Mouse (Mus musculus): Measurements from ENCODE around the gene Hoxb5. TPM values are rescaled to one million over a fixed set of nuclear protein-coding genes. Genes with fewer than 3 reads are reported as not detected.

Gene Hoxb5
- polyA plus RNA-seq, 1 experiment from 2014 or later, result not detected

GRCm38 (mm10) chr11:96284774-96285734 lies 18.1 kb upstream of the Hoxb5 start:
- under 1% methylated on average over 32 of the region's 37 CpGs for WGBS
- H3K9me3 ChIP-seq, result no peaks in the 10 kb centered on the region
- peak overlapping the region; percentile 41; the same call in 1 of the 2 replicates for H3K4me2 ChIP-seq (replicated peaks)
- no peak for ATAC-seq (replicated peaks)
- H3K9ac ChIP-seq (replicated peaks), result no peak overlapping the region
- peaks cover 13% of the 10 kb centered on the region for H3K4me1 ChIP-seq
- H3K27ac ChIP-seq (replicated peaks), result no peak overlapping the region
- no peaks in the 10 kb centered on the region for H3K36me3 ChIP-seq
- peaks cover 96% of the 10 kb centered on the region for H3K27me3 ChIP-seq
- H3K4me3 ChIP-seq, result peak overlapping the region; percentile 24; the same call in 1 of the 2 replicates

DNA sequence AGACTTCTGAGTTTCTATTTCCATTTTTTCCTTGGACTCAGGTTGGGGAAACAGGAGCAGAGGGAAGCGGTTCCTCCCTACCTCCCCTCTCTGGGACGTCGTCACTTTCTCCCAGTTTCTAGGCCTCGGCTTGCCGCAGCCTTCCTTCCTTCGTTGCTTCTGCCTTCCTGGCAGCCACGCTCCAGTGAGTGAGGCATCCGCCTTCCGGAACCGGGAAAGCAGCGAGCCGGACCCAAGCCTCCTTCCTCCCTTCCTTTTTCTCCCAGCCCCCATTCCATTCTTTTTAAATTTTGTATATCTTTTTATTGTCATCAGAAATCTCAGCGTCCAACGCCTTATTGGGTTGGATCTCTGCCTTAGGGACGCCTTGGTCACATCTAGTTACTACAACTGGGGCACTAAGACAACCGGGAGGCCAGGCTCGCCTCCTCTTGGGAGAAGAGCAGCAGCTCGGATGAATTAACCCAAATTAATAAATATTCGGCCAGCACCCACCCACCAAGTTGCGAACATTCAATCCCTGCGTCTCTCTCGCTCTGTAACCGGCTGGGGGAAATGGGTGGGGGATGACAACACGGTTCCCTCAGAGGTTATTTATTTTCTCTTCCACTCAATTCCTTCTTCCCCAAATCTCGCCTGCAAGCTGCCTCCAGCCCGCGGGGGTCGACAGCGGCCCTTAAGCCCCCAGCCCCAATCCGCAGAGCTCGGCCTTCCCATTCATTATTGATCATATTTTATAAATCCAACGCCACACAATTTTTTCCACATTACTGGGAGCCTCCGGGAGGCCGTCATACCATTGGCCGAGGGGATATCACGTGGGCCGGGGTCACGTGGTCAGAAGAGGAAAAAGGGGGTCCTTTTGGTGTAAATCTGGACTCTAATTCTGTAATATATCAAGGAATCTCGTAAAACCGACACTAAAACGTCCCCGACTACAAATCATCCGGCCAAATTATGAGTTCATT lies 17.1 kb upstream of the Hoxb5 start, which contains the start of gene Hoxb7:
Gene Hoxb7, plus strand, starts transcription at position 853 of the 968 bp plus-strand sequence.
- no peak for ATAC-seq (replicated peaks)
- H3K4me3 ChIP-seq, result no peak within 1 kb of the TSS
- H3K36me3 ChIP-seq, result no peaks in the 10 kb centered on the region
- H3K9ac ChIP-seq (replicated peaks), result no peak within 1 kb of the TSS
- 2% methylated on average over 43 of the region's 43 CpGs for WGBS
- peaks cover 13% of the 10 kb centered on the region for H3K4me1 ChIP-seq
- no peaks in the 10 kb centered on the region for H3K9me3 ChIP-seq
- no peak within 1 kb of the TSS for H3K27ac ChIP-seq (replicated peaks)
- H3K27me3 ChIP-seq, result peaks cover 96% of the 10 kb centered on the region
- 0 out of 2 replicates have a peak within 1 kb of the TSS, but pooled peaks have one; percentile 1 for H3K4me2 ChIP-seq (replicated peaks)

DNA sequence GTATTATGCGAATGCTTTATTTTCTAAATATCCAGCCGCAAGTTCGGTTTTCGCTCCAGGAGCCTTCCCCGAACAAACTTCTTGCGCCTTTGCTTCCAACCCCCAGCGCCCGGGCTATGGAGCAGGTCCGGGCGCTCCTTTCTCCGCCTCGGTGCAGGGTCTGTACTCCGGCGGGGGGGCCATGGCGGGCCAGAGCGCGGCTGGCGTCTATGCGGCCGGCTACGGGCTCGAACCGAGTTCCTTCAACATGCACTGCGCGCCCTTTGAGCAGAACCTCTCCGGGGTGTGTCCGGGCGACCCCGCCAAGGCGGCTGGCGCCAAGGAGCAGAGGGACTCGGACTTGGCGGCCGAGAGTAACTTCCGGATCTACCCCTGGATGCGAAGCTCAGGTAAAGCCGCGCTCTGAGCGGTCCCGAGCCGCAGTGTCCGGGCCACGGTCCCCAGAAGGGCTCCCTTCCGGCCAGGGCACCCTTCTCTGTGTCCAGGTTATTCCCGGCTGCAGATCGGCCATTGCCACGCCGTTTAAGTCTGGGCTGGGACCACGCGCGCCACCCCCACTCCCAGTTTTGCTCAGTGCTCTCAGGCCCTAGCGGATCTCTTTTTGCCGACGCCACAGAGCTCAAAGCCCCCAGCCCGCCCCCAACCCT lies 16.3 kb upstream of the Hoxb5 start:
- no peak for ATAC-seq (replicated peaks)
- H3K4me1 ChIP-seq, result peaks cover 13% of the 10 kb centered on the region
- H3K9me3 ChIP-seq, result no peaks in the 10 kb centered on the region
- no peaks in the 10 kb centered on the region for H3K36me3 ChIP-seq
- no peak overlapping the region for H3K27ac ChIP-seq (replicated peaks)
- under 1% methylated on average over 55 of the region's 55 CpGs for whole genome bisulfite sequencing
- 0 out of 2 replicates have a peak overlapping the region, but pooled peaks have one; percentile 1 for H3K4me2 ChIP-seq (replicated peaks)
- H3K9ac ChIP-seq (replicated peaks), result no peak overlapping the region
- H3K4me3 ChIP-seq, result no peak overlapping the region
- peaks cover 95% of the 10 kb centered on the region for H3K27me3 ChIP-seq

- H3K27me3 ChIP-seq, result peaks cover 95% of the 10 kb centered on the region
These were observed 15.7 kb upstream of the Hoxb5 start for GRCm38 (mm10) chr11:96287411-96287810.

GRCm38 (mm10) chr11:96288455-96289221 lies 14.5 kb upstream of the Hoxb5 start:
- H3K36me3 ChIP-seq, result no peaks in the 10 kb centered on the region
- no peak overlapping the region for H3K4me2 ChIP-seq (replicated peaks)
- no peak overlapping the region for H3K9ac ChIP-seq (replicated peaks)
- H3K4me1 ChIP-seq, result peaks cover 13% of the 10 kb centered on the region
- no peak overlapping the region for H3K27ac ChIP-seq (replicated peaks)
- no peak overlapping the region for H3K4me3 ChIP-seq
- no peak for ATAC-seq (replicated peaks)
- H3K27me3 ChIP-seq, result peaks cover 95% of the 10 kb centered on the region
- 6% methylated on average over 1 of the region's 1 CpGs for WGBS
- H3K9me3 ChIP-seq, result no peaks in the 10 kb centered on the region

More at GRCm38 (mm10) chr11:96287411-96287810, 15.7 kb upstream of the Hoxb5 start:
- H3K4me1 ChIP-seq, result peaks cover 13% of the 10 kb centered on the region
- H3K9ac ChIP-seq (replicated peaks), result no peak overlapping the region
- H3K36me3 ChIP-seq, result no peaks in the 10 kb centered on the region
- under 1% methylated on average over 9 of the region's 9 CpGs for WGBS
- no peak overlapping the region for H3K27ac ChIP-seq (replicated peaks)
- no peak overlapping the region for H3K4me3 ChIP-seq
- no peak overlapping the region for H3K4me2 ChIP-seq (replicated peaks)
- H3K9me3 ChIP-seq, result no peaks in the 10 kb centered on the region
- ATAC-seq (replicated peaks), result no peak

DNA sequence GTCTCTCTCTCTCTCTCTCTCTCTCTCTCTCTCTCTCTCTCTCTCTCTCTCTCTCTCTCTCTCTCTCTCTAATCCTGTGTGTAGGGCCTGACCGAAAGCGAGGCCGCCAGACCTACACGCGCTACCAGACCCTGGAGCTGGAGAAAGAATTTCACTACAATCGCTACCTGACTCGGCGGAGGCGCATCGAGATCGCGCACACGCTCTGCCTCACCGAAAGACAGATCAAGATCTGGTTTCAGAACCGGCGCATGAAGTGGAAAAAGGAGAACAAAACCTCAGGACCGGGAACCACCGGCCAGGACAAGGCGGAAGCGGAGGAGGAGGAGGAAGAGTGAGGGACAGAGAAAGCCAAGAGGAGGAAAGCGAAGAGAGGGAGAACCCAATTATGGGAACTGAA lies 13.8 kb upstream of the Hoxb5 start:
- peaks cover 95% of the 10 kb centered on the region for H3K27me3 ChIP-seq
- no peak overlapping the region for H3K27ac ChIP-seq (replicated peaks)
- no peak overlapping the region for H3K4me3 ChIP-seq
- ATAC-seq (replicated peaks), result no peak
- H3K9me3 ChIP-seq, result no peaks in the 10 kb centered on the region
- no peak overlapping the region for H3K9ac ChIP-seq (replicated peaks)
- peaks cover 9% of the 10 kb centered on the region for H3K4me1 ChIP-seq
- H3K36me3 ChIP-seq, result no peaks in the 10 kb centered on the region
- H3K4me2 ChIP-seq (replicated peaks), result no peak overlapping the region
- 1% methylated on average over 21 of the region's 21 CpGs for WGBS

- no peaks in the 10 kb centered on the region for H3K9me3 ChIP-seq
- H3K4me3 ChIP-seq, result no peak overlapping the region
- no peak overlapping the region for H3K9ac ChIP-seq (replicated peaks)
- WGBS, result 8% methylated on average over 6 of the region's 6 CpGs
- H3K27ac ChIP-seq (replicated peaks), result no peak overlapping the region
- 0 out of 2 replicates have a peak, but pooled peaks cover 4% of the 10 kb centered on the region for H3K4me1 ChIP-seq
- H3K27me3 ChIP-seq, result peaks cover 95% of the 10 kb centered on the region
- H3K4me2 ChIP-seq (replicated peaks), result no peak overlapping the region
- no peak for ATAC-seq (replicated peaks)
- H3K36me3 ChIP-seq, result no peaks in the 10 kb centered on the region
These were observed 13.3 kb upstream of the Hoxb5 start for GRCm38 (mm10) chr11:96289837-96290236.

GRCm38 (mm10) chr11:96290705-96291355 lies 12.3 kb upstream of the Hoxb5 start:
- Histone ChIP-seq H3K27me3 (peaks cover 97% of the 10 kb centered on the region), H3K27ac (replicated peaks) (no peak overlapping the region), H3K4me1 (0 out of 2 replicates have a peak, but pooled peaks cover 4% of the 10 kb centered on the region), H3K9me3 (no peaks in the 10 kb centered on the region), H3K4me2 (replicated peaks) (no peak overlapping the region), H3K4me3 (no peak overlapping the region), H3K9ac (replicated peaks) (no peak overlapping the region), H3K36me3 (no peaks in the 10 kb centered on the region)
- ATAC-seq (replicated peaks), result no peak
- 3% methylated on average over 17 of the region's 17 CpGs for WGBS

DNA sequence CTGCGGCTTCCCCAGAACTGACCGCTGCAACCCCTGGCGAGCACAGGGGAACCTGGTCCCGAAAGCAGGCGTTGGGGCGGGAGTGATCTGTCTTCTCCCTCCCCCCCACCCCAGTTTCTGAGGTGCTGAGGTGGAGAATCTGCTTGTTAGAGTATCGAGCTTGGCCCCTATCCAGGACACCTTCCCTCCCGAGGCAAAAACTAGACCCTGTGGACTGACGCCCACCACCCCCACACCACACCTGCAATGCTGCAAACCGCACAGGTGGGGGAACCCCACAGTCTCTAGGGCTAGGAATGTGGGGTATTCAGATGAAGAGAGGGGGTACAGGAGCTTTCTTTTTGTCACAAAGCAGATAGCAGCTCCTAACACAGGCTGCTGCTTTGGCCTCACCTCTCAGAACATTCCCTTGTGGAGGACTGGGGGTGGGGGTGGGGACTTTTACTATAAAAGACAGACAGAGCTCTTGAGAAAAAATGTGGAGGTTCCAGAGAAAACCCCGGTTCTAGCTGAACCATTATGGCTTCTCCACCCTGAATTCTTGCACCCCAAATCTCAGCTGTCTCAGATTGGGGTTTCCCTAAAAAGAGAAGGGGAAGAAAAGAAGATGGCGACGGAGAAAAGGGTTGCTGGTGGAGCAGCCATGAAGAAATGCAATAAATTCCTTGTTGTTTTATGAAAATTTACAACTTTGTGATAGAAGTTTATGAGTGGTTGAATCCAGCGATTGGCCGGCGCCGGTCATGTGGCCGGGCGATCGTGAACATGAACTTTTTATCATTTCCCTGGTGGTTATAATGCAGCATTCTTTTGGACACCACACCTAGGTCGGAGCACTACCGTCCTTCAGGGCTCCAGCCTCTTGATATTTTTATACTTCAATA lies 11.2 kb upstream of the Hoxb5 start, which contains the start of gene Hoxb6:
Gene Hoxb6, plus strand, starts transcription at position 796 of the 884 bp plus-strand sequence.
- H3K4me3 ChIP-seq, result no peak within 1 kb of the TSS

More for the DNA sequence above, 11.2 kb upstream of the Hoxb5 start, which contains the start of gene Hoxb6:
- H3K9ac ChIP-seq (replicated peaks), result no peak within 1 kb of the TSS
- no peak for ATAC-seq (replicated peaks)
- no peaks in the 10 kb centered on the region for H3K36me3 ChIP-seq
- H3K27ac ChIP-seq (replicated peaks), result no peak within 1 kb of the TSS
- no peaks in the 10 kb centered on the region for H3K4me1 ChIP-seq
- H3K9me3 ChIP-seq, result no peaks in the 10 kb centered on the region
- peaks cover 97% of the 10 kb centered on the region for H3K27me3 ChIP-seq
- no peak within 1 kb of the TSS for H3K4me2 ChIP-seq (replicated peaks)
- WGBS, result 1% methylated on average over 22 of the region's 22 CpGs
